Mouse (Mus musculus): ENCODE measurements around the gene Anapc13.

GRCm38 (mm10) chr9:102627442-102627841 is 1.3 kb downstream of the Anapc13 start:
- no peak for TF ChIP-seq GATA1 (IDR thresholded peaks at IDR 0.05; ENCODE audit: borderline replicate concordance, low read length)
- no peak for TF ChIP-seq FLI1 (IDR thresholded peaks at IDR 0.05; ENCODE audit: low read length)
